Mouse (Mus musculus) testis, adult 2 months (tissue): ENCODE measurements around the gene Trim56.

Source experiments
- CTCF ChIP-seq: fragments of 200-500 bp; IDR thresholded peaks from 2 replicates; pipeline ENCODE4 v1.5.1; 2012; ENCODE audit warnings: low read depth, mild to moderate bottlenecking, inconsistent platforms, low read length, moderate library complexity; ENCODE audit not compliant: control insufficient read depth, insufficient read depth, insufficient replicate concordance
- POLR2A ChIP-seq: fragments of 200-500 bp; IDR thresholded peaks from 2 replicates; pipeline ENCODE4 v1.6.1; 2012; ENCODE audit warnings: low read depth, mild to moderate bottlenecking, inconsistent platforms, low read length, moderate library complexity; ENCODE audit not compliant: control insufficient read depth

DNA sequence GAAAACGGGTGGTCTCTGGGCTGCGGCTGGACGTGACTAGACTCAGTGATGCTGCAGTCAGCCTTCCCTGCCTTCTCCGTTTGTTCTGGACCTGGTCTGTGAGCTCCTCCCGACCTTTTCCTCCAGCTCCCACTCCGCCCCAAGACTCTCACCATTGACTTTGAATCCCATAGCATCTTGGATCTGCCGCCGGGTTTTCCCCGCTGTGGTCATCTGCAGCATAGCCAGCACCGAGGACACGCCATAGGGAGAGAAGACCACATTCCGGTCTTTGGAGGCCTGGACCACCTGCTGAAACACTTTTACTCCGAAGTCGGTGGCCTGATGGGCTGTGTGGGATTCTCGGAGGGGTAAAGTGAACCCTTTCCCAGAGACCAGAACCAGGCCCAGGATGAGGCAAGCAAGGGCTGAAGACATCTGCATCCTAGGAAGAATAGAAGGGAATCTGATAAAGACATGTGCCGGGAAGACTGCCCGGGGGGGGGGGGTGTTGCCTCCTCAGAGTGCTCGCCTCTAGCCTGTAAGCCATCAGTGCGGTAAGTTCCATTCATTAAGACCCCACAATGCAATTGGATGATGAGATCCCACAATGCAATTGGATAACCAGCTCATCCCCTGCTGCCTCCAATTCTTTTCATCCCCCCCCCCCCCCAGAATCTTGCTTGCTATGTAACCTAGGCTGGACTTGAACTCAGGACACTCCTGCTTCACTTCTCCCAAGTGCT is 45.0 kb downstream of the Trim56 start:
- TF ChIP-seq CTCF, result no peak
- TF ChIP-seq POLR2A, result no peak
